Mouse (Mus musculus) liver, adult 2 months (tissue): ENCODE measurements at regions not wholly inside any gene's neighbourhood (a gene's known extent, or its start where the extent isn't known, plus 50 kb on each side); places are given as distances from the start of the nearest gene placed in this dataset.

ENCODE experiments used
- CTCF ChIP-seq: fragments of 200-500 bp; IDR thresholded peaks from 2 replicates; pipeline ENCODE4 v1.5.1; 2011; ENCODE audit warnings: low read depth, low read length, control low read depth
- POLR2A ChIP-seq: fragments of 200-500 bp; IDR thresholded peaks from 2 replicates; pipeline ENCODE4 v1.6.1; 2011; ENCODE audit warnings: low read length, control low read depth; ENCODE audit not compliant: insufficient read depth; ENCODE audit errors: extremely low read depth

DNA sequence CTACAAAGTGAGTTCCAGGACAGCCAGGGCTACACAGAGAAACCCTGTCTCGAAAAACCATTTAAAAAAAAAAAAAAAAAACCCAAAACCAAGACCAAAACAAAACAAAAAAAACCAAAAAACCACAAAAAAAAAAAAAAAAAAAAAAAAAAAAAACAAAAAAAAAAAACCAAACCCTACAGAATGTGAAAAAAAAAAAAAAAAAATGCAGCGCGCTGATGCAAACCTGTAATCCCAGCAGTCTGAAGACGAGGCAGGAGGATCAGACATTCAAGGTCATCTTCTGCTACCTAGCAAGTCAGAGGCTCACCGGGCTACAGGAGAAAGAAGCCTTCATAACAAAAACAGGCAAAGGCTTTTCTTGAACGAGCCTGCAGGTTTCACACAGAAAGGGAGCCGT lies 57.4 kb upstream of the Mphosph6 start:
- TF ChIP-seq CTCF (no peak), POLR2A (no peak)
